Mouse (Mus musculus) kidney, adult 2 months (tissue): Measurements from ENCODE around the gene Tmco4.

Experiments used
- CTCF ChIP-seq: fragments of 200-500 bp; conservative IDR thresholded peaks from 2 replicates; pipeline ENCODE4 v1.5.1; 2011; ENCODE audit warnings: low read depth, mild to moderate bottlenecking, control low read depth, low read length, moderate library complexity, mixed read lengths; ENCODE audit not compliant: insufficient read depth, insufficient read length
- POLR2A ChIP-seq: fragments of 200-500 bp; IDR thresholded peaks from one replicate; pipeline ENCODE4 v1.6.1; 2011; ENCODE audit warnings: low read depth, low read length, control low read depth

DNA sequence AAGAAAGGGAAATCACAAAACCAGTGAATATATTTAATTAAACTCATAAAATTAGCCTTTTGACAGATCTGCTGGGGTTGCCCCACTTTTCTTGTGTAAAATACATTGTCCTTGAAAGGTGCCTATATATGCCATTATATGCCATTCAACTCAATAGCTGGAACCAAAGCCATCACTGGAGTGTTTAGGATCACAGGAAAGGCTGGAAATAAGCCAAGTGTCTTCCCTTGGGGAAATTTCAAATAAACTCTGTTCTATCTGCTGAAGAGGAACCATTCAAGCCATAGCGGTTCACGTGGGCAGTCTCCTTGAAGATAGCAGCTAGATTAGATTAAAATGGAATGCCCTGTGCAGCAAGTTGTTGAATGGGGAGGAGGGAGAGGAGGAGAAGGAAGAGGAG lies 47.1 kb upstream of the Tmco4 start:
- TF ChIP-seq CTCF (no peak), POLR2A (no peak)
